Mouse (Mus musculus): Measurements from ENCODE around the gene Ddc. TPM values are rescaled to one million over a fixed set of nuclear protein-coding genes. Genes with fewer than 3 reads are reported as not detected.
A peak's percentile ranks its signal among the peaks of the same experiment; 100 is the strongest.

The Ddc gene
- polyA plus RNA-seq, 1 experiment from 2014 or later: 112 TPM

DNA sequence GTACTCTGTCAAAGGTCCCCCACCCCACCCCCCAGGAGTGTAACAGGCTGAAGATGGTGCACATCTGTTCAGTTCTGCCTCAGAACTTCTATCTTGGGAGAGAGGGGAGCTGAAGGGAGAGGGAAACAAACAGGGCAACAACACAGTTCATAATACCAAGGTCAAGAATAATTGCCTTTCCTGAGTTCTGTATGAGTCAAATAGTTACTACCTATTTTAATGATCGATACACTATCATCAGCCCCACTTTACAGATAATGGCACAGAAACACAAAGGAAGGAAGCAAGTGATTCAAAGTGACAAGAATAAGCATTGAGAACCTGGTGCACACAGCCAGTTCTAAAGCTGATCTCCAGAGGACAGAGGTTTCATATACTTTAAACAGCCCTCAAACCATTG, 40.6 kb upstream of the Ddc start:
- H3K4me3 ChIP-seq (ENCODE audit: low read length): no peak overlapping the region
- H3K27me3 ChIP-seq (ENCODE audit: control insufficient read depth, insufficient read depth, low read length): no peaks in the 10 kb centered on the region
- H3K4me2 ChIP-seq (ENCODE audit: low read depth, low read length): no peak overlapping the region
- WGBS: 84% methylated on average over 1 of the region's 1 CpGs
- peaks cover 29% of the 10 kb centered on the region for H3K4me1 ChIP-seq (ENCODE audit: control insufficient read depth, insufficient read depth, low read length)
- peaks cover 76% of the 10 kb centered on the region for H3K36me3 ChIP-seq (ENCODE audit: control insufficient read depth, insufficient read depth)
- H3K9me3 ChIP-seq (replicated peaks; ENCODE audit: control insufficient read depth, low read length): no peaks in the 10 kb centered on the region
- H3K27ac ChIP-seq (ENCODE audit: low read length): peak overlapping the region; percentile 38
- H3K9ac ChIP-seq (ENCODE audit: low read length): no peak overlapping the region
- no peak for ATAC-seq (replicated peaks; ENCODE audit: extremely low read depth, insufficient read depth, low FRiP score)

DNA sequence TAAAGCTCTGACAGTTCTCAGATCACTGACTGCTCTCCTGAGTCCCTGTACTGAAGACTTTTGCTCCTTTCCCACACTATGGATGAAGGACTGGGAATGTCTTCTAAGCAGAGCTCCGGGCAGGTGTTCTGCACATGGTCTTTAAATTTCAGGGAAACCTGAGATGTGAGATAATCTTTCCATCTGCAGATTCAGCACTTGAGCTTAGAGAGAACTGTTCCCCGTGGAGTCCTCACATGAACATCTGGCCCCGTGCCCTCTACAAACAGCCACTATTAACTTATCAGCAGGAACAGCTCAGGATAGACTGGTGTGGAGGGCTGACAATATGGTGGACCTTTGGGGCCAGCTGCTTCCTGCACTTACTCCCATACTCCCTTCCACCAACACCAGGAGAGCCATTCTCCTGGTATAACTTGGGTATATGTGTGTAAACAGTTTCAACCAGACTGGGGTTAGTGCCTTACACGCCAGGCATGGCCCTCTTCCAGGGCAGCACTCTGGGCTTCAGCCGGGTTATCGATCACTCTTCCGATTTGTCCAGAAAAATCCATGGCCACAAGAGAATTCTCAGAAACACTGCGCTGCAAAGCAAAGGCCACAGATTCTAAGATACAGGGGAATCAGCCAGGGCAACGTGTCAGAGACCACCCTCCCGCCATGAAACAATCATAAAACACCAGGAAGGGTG, 39.5 kb upstream of the Ddc start:
- Histone ChIP-seq H3K9me3 (replicated peaks; ENCODE audit: control insufficient read depth, low read length) (no peaks in the 10 kb centered on the region), H3K27me3 (ENCODE audit: control insufficient read depth, insufficient read depth, low read length) (no peaks in the 10 kb centered on the region), H3K9ac (ENCODE audit: low read length) (no peak overlapping the region), H3K27ac (ENCODE audit: low read length) (peak overlapping the region; percentile 46), H3K36me3 (ENCODE audit: control insufficient read depth, insufficient read depth) (peaks cover 76% of the 10 kb centered on the region), H3K4me1 (ENCODE audit: control insufficient read depth, insufficient read depth, low read length) (peaks cover 26% of the 10 kb centered on the region), H3K4me3 (ENCODE audit: low read length) (no peak overlapping the region), H3K4me2 (ENCODE audit: low read depth, low read length) (no peak overlapping the region)
- ATAC-seq (replicated peaks; ENCODE audit: extremely low read depth, insufficient read depth, low FRiP score): no peak
- 79% methylated on average over 10 of the region's 10 CpGs for WGBS

DNA sequence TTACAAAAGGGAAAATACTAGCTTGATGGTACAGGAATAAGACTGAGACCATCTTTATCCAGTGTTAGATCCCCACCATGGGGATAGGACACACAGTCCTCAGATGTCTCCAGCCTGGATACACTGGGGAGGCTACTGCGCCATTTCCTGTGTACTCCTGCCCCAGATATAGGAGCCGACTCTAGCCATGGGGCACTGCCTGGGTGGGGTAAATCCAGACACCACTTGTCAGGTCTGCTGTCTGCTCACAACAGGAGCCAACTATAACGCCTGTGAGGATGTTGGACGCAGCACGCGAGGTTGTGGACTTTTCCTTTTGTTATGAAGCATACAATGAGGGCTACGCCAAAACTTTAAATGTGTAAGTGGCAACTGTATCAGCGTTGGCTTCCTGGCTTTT, 36.9 kb upstream of the Ddc start:
- Histone ChIP-seq H3K4me2 (ENCODE audit: low read depth, low read length) (no peak overlapping the region), H3K27ac (ENCODE audit: low read length) (peak overlapping the region; percentile 41), H3K36me3 (ENCODE audit: control insufficient read depth, insufficient read depth) (peaks cover 71% of the 10 kb centered on the region), H3K9ac (ENCODE audit: low read length) (no peak overlapping the region), H3K4me3 (ENCODE audit: low read length) (no peak overlapping the region), H3K27me3 (ENCODE audit: control insufficient read depth, insufficient read depth, low read length) (no peaks in the 10 kb centered on the region), H3K4me1 (ENCODE audit: control insufficient read depth, insufficient read depth, low read length) (peaks cover 21% of the 10 kb centered on the region), H3K9me3 (replicated peaks; ENCODE audit: control insufficient read depth, low read length) (no peaks in the 10 kb centered on the region)
- ATAC-seq (replicated peaks; ENCODE audit: extremely low read depth, insufficient read depth, low FRiP score): no peak
- 70% methylated on average over 8 of the region's 8 CpGs for WGBS

DNA sequence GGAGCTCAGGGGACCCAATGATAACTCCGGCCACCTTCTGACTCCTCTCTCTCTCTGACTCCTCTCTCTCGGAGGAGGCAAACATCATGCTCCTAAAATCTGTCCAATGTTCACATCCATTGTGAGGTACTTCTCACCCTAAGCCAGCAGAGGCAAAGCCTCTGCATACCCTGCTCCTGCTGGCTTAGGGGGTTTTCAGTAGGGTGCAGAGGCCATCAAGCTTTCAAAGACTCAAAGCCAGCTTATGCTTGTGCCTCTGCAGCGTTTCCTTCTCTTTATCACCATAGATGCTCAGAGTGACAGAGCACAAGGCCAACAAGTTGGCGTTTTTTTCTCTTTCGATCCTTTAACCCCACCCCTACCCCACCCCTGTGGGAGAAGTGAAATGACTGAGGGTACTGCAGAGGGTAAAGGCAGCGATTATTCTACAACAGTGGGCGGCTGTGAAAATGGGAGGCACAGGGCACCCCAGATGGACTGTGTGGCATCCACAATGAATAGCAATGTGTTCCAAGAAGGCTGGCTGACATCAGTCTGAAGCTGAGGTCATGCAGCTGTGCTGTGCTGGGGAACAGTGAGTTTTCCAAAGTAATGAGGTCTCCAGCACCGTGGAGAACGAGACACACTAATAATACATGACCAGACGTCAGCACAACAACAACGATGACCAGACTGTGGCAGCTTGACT, 34.3 kb upstream of the Ddc start:
- H3K4me1 ChIP-seq (ENCODE audit: control insufficient read depth, insufficient read depth, low read length): peaks cover 14% of the 10 kb centered on the region
- 51% methylated on average over 11 of the region's 11 CpGs for WGBS
- no peaks in the 10 kb centered on the region for H3K9me3 ChIP-seq (replicated peaks; ENCODE audit: control insufficient read depth, low read length)
- H3K9ac ChIP-seq (ENCODE audit: low read length): no peak overlapping the region
- H3K27me3 ChIP-seq (ENCODE audit: control insufficient read depth, insufficient read depth, low read length): no peaks in the 10 kb centered on the region
- H3K36me3 ChIP-seq (ENCODE audit: control insufficient read depth, insufficient read depth): peaks cover 59% of the 10 kb centered on the region
- no peak overlapping the region for H3K4me3 ChIP-seq (ENCODE audit: low read length)
- no peak overlapping the region for H3K4me2 ChIP-seq (ENCODE audit: low read depth, low read length)
- ATAC-seq (replicated peaks; ENCODE audit: extremely low read depth, insufficient read depth, low FRiP score): no peak
- peak overlapping the region; percentile 63 for H3K27ac ChIP-seq (ENCODE audit: low read length)

DNA sequence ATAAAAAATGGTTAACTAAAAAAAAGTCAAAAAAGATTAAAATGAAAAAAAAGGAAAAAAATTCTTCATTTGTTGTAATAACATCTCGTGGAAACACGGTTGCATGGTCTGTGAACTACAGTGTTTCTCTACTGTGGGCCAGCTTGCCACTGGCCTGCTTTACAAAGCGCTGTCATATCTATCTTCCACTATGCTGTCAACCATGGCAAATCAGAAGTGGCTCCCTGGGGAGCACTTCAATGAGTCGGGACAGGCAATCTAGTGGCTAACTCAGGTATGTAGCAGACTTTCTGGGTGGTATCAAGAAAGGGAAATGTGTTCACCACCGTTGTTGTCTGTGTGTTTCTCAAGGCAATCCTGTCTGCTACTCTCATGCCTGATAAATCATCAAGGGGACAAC, 33.7 kb upstream of the Ddc start:
- H3K9me3 ChIP-seq (replicated peaks; ENCODE audit: control insufficient read depth, low read length): no peaks in the 10 kb centered on the region
- H3K9ac ChIP-seq (ENCODE audit: low read length): no peak overlapping the region
- no peak overlapping the region for H3K4me2 ChIP-seq (ENCODE audit: low read depth, low read length)
- H3K27ac ChIP-seq (ENCODE audit: low read length): peak overlapping the region; percentile 63
- H3K27me3 ChIP-seq (ENCODE audit: control insufficient read depth, insufficient read depth, low read length): no peaks in the 10 kb centered on the region
- H3K36me3 ChIP-seq (ENCODE audit: control insufficient read depth, insufficient read depth): peaks cover 54% of the 10 kb centered on the region
- 58% methylated on average over 5 of the region's 5 CpGs for WGBS
- H3K4me3 ChIP-seq (ENCODE audit: low read length): no peak overlapping the region
- no peak for ATAC-seq (replicated peaks; ENCODE audit: extremely low read depth, insufficient read depth, low FRiP score)
- H3K4me1 ChIP-seq (ENCODE audit: control insufficient read depth, insufficient read depth, low read length): peaks cover 14% of the 10 kb centered on the region

DNA sequence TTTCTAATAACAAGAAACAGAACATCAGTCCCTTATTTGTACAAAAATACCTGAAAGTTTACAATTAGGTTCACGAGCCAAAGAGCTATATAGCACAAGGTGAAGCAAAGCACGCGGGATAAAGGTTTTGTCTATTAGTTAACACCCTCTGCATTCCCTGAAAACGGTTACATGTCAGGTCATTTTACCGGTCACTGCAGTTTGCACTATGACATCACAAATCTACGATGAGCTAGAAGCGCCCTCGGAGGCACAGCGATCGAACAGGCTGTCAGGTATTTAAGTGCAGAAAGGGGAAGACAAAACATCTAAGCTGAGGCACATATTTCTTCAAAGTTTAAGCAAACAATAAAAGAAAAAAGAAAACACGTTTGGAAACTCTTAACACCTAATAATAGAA, 32.6 kb upstream of the Ddc start:
- H3K27ac ChIP-seq (ENCODE audit: low read length): no peak overlapping the region

DNA sequence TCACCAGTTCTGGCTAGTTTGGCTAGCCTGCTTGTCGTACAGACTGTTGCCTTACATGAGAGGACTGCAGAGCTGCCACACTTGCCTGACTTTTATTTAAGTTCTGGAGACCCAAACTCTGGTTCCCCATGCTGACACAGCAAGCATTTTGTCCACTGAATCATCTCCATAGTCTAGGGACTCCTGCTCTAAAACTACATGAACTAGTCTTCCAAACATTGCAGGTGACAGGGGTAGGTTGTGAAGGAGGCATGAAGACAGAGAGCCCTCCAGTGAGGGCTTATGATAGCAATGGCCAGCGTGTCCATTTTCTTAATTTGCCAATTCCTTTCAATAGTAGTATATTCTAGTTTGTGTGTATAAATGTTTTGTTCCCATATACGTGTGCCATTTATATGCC, 31.1 kb upstream of the Ddc start:
- ATAC-seq (replicated peaks; ENCODE audit: extremely low read depth, insufficient read depth, low FRiP score): no peak
- Histone ChIP-seq H3K27me3 (ENCODE audit: control insufficient read depth, insufficient read depth, low read length) (no peaks in the 10 kb centered on the region), H3K4me2 (ENCODE audit: low read depth, low read length) (no peak overlapping the region), H3K9ac (ENCODE audit: low read length) (no peak overlapping the region), H3K9me3 (replicated peaks; ENCODE audit: control insufficient read depth, low read length) (no peaks in the 10 kb centered on the region), H3K4me3 (ENCODE audit: low read length) (no peak overlapping the region), H3K27ac (ENCODE audit: low read length) (peak overlapping the region; percentile 62), H3K4me1 (ENCODE audit: control insufficient read depth, insufficient read depth, low read length) (peaks cover 11% of the 10 kb centered on the region), H3K36me3 (ENCODE audit: control insufficient read depth, insufficient read depth) (peaks cover 30% of the 10 kb centered on the region)
- 84% methylated on average over 3 of the region's 3 CpGs for WGBS

More for the DNA sequence above, 32.6 kb upstream of the Ddc start:
- no peaks in the 10 kb centered on the region for H3K9me3 ChIP-seq (replicated peaks; ENCODE audit: control insufficient read depth, low read length)
- peaks cover 11% of the 10 kb centered on the region for H3K4me1 ChIP-seq (ENCODE audit: control insufficient read depth, insufficient read depth, low read length)
- no peak overlapping the region for H3K4me2 ChIP-seq (ENCODE audit: low read depth, low read length)
- H3K27me3 ChIP-seq (ENCODE audit: control insufficient read depth, insufficient read depth, low read length): no peaks in the 10 kb centered on the region
- no peak overlapping the region for H3K9ac ChIP-seq (ENCODE audit: low read length)
- no peak overlapping the region for H3K4me3 ChIP-seq (ENCODE audit: low read length)
- 89% methylated on average over 11 of the region's 11 CpGs for WGBS
- peaks cover 44% of the 10 kb centered on the region for H3K36me3 ChIP-seq (ENCODE audit: control insufficient read depth, insufficient read depth)
- ATAC-seq (replicated peaks; ENCODE audit: extremely low read depth, insufficient read depth, low FRiP score): no peak

DNA sequence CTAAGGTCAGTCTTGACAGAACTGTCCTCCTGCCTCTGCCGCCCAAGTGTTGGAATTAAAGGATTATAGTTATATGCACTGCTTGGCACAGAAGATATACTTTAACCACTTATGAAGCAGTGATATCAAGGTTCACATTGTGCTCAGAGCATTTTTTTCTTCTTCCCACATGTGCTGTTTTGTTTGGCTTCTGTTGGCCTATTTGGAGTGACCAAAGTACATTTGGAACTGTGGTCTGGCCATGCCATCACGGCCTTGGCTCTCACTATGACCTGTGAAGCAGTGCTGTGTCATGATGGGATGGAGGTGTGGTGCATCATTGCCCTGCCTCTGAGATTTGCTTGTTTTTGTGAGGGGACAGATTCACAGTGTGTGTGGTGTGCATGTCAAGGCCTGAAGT, 30.6 kb upstream of the Ddc start:
- Histone ChIP-seq H3K4me1 (ENCODE audit: control insufficient read depth, insufficient read depth, low read length) (peaks cover 11% of the 10 kb centered on the region), H3K27me3 (ENCODE audit: control insufficient read depth, insufficient read depth, low read length) (no peaks in the 10 kb centered on the region), H3K9ac (ENCODE audit: low read length) (no peak overlapping the region), H3K36me3 (ENCODE audit: control insufficient read depth, insufficient read depth) (peaks cover 26% of the 10 kb centered on the region), H3K27ac (ENCODE audit: low read length) (peak overlapping the region; percentile 62), H3K4me2 (ENCODE audit: low read depth, low read length) (no peak overlapping the region), H3K4me3 (ENCODE audit: low read length) (no peak overlapping the region), H3K9me3 (replicated peaks; ENCODE audit: control insufficient read depth, low read length) (no peaks in the 10 kb centered on the region)
- 81% methylated on average over 2 of the region's 2 CpGs for WGBS
- no peak for ATAC-seq (replicated peaks; ENCODE audit: extremely low read depth, insufficient read depth, low FRiP score)

DNA sequence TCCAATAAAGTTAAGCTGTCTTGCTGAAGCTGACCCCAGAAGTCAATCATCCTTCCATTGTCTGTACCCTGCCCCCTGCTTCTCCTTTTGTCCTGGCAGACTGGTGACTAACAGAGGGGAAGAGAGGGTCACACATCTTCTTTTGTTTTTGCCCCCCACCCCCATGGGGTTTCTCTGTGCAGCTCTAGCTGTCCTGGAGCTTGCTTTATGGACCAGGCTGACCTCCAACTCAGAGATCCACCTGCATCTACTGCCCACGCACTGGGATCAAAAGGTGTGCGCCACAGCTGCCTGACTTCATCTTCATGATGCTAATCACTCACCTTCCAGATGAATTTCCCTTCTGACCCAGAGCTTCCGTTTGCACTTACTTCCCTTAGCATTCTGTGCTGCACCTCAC, 26.0 kb upstream of the Ddc start:
- no peak overlapping the region for H3K27ac ChIP-seq (ENCODE audit: low read length)
- H3K4me2 ChIP-seq (ENCODE audit: low read depth, low read length): no peak overlapping the region
- H3K27me3 ChIP-seq (ENCODE audit: control insufficient read depth, insufficient read depth, low read length): no peaks in the 10 kb centered on the region
- no peak overlapping the region for H3K4me3 ChIP-seq (ENCODE audit: low read length)
- ATAC-seq (replicated peaks; ENCODE audit: extremely low read depth, insufficient read depth, low FRiP score): no peak
- H3K4me1 ChIP-seq (ENCODE audit: control insufficient read depth, insufficient read depth, low read length): no peaks in the 10 kb centered on the region
- 0 out of 2 replicates have a peak, but pooled peaks cover 2% of the 10 kb centered on the region for H3K36me3 ChIP-seq (ENCODE audit: control insufficient read depth, insufficient read depth)
- H3K9me3 ChIP-seq (replicated peaks; ENCODE audit: control insufficient read depth, low read length): no peaks in the 10 kb centered on the region
- WGBS: 68% methylated on average over 3 of the region's 3 CpGs
- H3K9ac ChIP-seq (ENCODE audit: low read length): no peak overlapping the region

Data from heart, embryonic 16.5 days (tissue).